Mouse (Mus musculus): ENCODE results near the gene Cldn2. TPM values are rescaled to one million over a fixed set of nuclear protein-coding genes. Genes with fewer than 3 reads are reported as not detected.

The Cldn2 gene
- total and polyA plus RNA-seq, 2 experiments: 22.4 to 59.2 TPM

DNA sequence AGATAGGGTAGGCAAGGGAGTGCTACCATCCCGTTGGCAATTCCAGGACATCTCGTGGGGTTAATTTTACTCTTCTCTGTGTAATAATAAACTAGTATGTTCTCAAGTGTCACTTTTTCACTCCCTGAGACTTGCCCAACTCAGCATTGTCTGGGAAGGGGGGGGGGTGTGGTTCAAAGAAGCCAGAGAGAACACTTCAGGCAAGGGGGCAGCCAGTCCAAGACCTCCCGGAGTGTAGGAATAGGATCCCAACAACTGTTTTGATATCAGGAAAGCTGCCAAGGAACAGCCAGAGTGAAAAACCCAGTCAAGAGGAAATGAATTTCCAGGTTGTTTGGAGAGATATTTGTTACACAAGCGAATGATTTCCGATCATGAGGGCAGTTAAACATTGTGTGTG is 14.6 kb downstream of the Cldn2 start:
- WGBS: 37% methylated on average over 5 of the region's 5 CpGs
- TF ChIP-seq POLR2A (IDR thresholded peaks at IDR 0.05; ENCODE audit: extremely low read depth, insufficient read depth, low read length): no peak
- no peak for TF ChIP-seq CTCF (IDR thresholded peaks at IDR 0.05; ENCODE audit: low read depth, low read length)

DNA sequence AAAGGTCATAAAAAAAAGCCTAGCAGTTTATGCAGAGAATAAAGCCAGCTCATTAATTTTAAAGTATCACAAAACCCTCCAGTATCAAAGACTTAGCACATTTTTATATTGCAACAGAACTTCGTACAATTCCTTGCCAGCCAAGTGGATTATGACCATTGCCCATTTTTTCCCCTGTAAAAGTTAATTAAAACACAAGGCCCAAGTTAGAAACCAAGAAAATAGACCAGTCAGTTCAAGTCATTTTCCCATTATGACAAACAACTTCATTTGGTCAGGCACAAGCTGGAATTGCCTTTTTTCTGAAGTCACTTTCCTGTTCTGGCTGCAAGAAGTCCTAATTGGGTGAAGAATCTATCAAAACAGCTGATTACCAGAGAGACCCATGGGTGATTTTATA is 24.8 kb downstream of the Cldn2 start:
- no peak overlapping the region for H3K9ac ChIP-seq (ENCODE audit: low read depth, low read length)
- no peaks in the 10 kb centered on the region for H3K27me3 ChIP-seq (ENCODE audit: control insufficient read depth, insufficient read depth, low read length)
- DNase-seq (ENCODE audit: extremely low read depth, low read depth, low spot score): peak; percentile 27
- no peak overlapping the region for H3K27ac ChIP-seq (replicated peaks; ENCODE audit: insufficient read depth, low read depth, low read length)
- no peaks in the 10 kb centered on the region for H3K4me1 ChIP-seq (ENCODE audit: control insufficient read depth, insufficient read depth, low read length)
- H3K36me3 ChIP-seq (ENCODE audit: control insufficient read depth, insufficient read depth, low read length): no peaks in the 10 kb centered on the region
- H3K79me2 ChIP-seq (ENCODE audit: control insufficient read depth, insufficient read depth, low read length): no peaks in the 10 kb centered on the region
- no peak overlapping the region for H3K4me3 ChIP-seq (ENCODE audit: insufficient read depth, low read depth, low read length)
- no peak for TF ChIP-seq POLR2A (IDR thresholded peaks at IDR 0.05; ENCODE audit: extremely low read depth, insufficient read depth, low read length)
- no peak for TF ChIP-seq CTCF (IDR thresholded peaks at IDR 0.05; ENCODE audit: low read depth, low read length)
- 29% methylated on average over 1 of the region's 1 CpGs for WGBS

More for the DNA sequence above, 14.6 kb downstream of the Cldn2 start:
- H3K27me3 ChIP-seq (ENCODE audit: control insufficient read depth, insufficient read depth, low read length): no peaks in the 10 kb centered on the region
- H3K4me3 ChIP-seq (ENCODE audit: insufficient read depth, low read depth, low read length): no peak overlapping the region
- H3K36me3 ChIP-seq (ENCODE audit: control insufficient read depth, insufficient read depth, low read length): no peaks in the 10 kb centered on the region; the same call in 1 of the 2 replicates
- H3K79me2 ChIP-seq (ENCODE audit: control insufficient read depth, insufficient read depth, low read length): peaks cover 3% of the 10 kb centered on the region; the same call in 1 of the 2 replicates
- H3K27ac ChIP-seq (replicated peaks; ENCODE audit: insufficient read depth, low read depth, low read length): no peak overlapping the region
- H3K4me1 ChIP-seq (ENCODE audit: control insufficient read depth, insufficient read depth, low read length): 0 out of 2 replicates have a peak, but pooled peaks cover 3% of the 10 kb centered on the region
- H3K9ac ChIP-seq (ENCODE audit: low read depth, low read length): no peak overlapping the region
- DNase-seq (ENCODE audit: extremely low read depth, low read depth, low spot score): no peak

- DNase-seq (ENCODE audit: extremely low read depth, low read depth, low spot score): no peak
- Histone ChIP-seq H3K36me3 (ENCODE audit: control insufficient read depth, insufficient read depth, low read length) (no peaks in the 10 kb centered on the region), H3K27ac (replicated peaks; ENCODE audit: insufficient read depth, low read depth, low read length) (no peak overlapping the region), H3K4me1 (ENCODE audit: control insufficient read depth, insufficient read depth, low read length) (no peaks in the 10 kb centered on the region), H3K4me3 (ENCODE audit: insufficient read depth, low read depth, low read length) (no peak overlapping the region), H3K9ac (ENCODE audit: low read depth, low read length) (no peak overlapping the region), H3K79me2 (ENCODE audit: control insufficient read depth, insufficient read depth, low read length) (no peaks in the 10 kb centered on the region), H3K27me3 (ENCODE audit: control insufficient read depth, insufficient read depth, low read length) (no peaks in the 10 kb centered on the region)
- 86% methylated on average over 4 of the region's 4 CpGs for WGBS
- TF ChIP-seq CTCF (IDR thresholded peaks at IDR 0.05; ENCODE audit: low read depth, low read length): no peak
- TF ChIP-seq POLR2A (IDR thresholded peaks at IDR 0.05; ENCODE audit: extremely low read depth, insufficient read depth, low read length): no peak
Observed at GRCm38 (mm10) chrX:139826926-139827325, 26.3 kb downstream of the Cldn2 start.

- Histone ChIP-seq H3K27ac (replicated peaks; ENCODE audit: insufficient read depth, low read depth, low read length) (no peak overlapping the region), H3K36me3 (ENCODE audit: control insufficient read depth, insufficient read depth, low read length) (no peaks in the 10 kb centered on the region), H3K9ac (ENCODE audit: low read depth, low read length) (no peak overlapping the region), H3K4me3 (ENCODE audit: insufficient read depth, low read depth, low read length) (no peak overlapping the region), H3K27me3 (ENCODE audit: control insufficient read depth, insufficient read depth, low read length) (no peaks in the 10 kb centered on the region), H3K79me2 (ENCODE audit: control insufficient read depth, insufficient read depth, low read length) (no peaks in the 10 kb centered on the region), H3K4me1 (ENCODE audit: control insufficient read depth, insufficient read depth, low read length) (no peaks in the 10 kb centered on the region)
- WGBS: 89% methylated on average over 6 of the region's 6 CpGs
- TF ChIP-seq POLR2A (IDR thresholded peaks at IDR 0.05; ENCODE audit: extremely low read depth, insufficient read depth, low read length): no peak
- no peak for TF ChIP-seq CTCF (IDR thresholded peaks at IDR 0.05; ENCODE audit: low read depth, low read length)
- DNase-seq (ENCODE audit: extremely low read depth, low read depth, low spot score): no peak
Observed at GRCm38 (mm10) chrX:139828363-139829092, 27.9 kb downstream of the Cldn2 start.

DNA sequence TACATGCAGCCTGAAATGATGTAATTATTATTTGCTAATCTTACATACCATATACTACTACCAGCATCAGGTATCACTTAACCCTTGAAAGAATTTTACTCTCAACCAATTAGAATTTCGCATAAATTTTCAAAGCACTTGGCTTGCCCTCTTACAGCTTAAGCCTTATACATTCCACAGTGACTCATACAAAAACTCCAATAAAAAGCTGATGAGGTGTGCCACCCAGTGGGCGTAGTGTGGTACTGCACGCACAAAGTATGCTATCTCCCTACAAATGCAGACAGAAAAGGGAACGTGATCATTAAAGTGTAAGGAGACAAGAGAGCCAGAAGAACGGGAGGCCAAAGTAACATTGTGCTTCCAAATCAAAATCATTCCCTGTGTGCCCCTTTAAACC is 31.8 kb downstream of the Cldn2 start:
- Histone ChIP-seq H3K4me1 (ENCODE audit: control insufficient read depth, insufficient read depth, low read length) (no peaks in the 10 kb centered on the region), H3K27me3 (ENCODE audit: control insufficient read depth, insufficient read depth, low read length) (no peaks in the 10 kb centered on the region), H3K36me3 (ENCODE audit: control insufficient read depth, insufficient read depth, low read length) (no peaks in the 10 kb centered on the region), H3K9ac (ENCODE audit: low read depth, low read length) (no peak overlapping the region), H3K27ac (replicated peaks; ENCODE audit: insufficient read depth, low read depth, low read length) (no peak overlapping the region), H3K79me2 (ENCODE audit: control insufficient read depth, insufficient read depth, low read length) (no peaks in the 10 kb centered on the region), H3K4me3 (ENCODE audit: insufficient read depth, low read depth, low read length) (no peak overlapping the region)
- TF ChIP-seq POLR2A (IDR thresholded peaks at IDR 0.05; ENCODE audit: extremely low read depth, insufficient read depth, low read length) (no peak), CTCF (IDR thresholded peaks at IDR 0.05; ENCODE audit: low read depth, low read length) (peak; percentile 53)
- DNase-seq (ENCODE audit: extremely low read depth, low read depth, low spot score): peak; percentile 45
- WGBS: 8% methylated on average over 5 of the region's 5 CpGs

DNA sequence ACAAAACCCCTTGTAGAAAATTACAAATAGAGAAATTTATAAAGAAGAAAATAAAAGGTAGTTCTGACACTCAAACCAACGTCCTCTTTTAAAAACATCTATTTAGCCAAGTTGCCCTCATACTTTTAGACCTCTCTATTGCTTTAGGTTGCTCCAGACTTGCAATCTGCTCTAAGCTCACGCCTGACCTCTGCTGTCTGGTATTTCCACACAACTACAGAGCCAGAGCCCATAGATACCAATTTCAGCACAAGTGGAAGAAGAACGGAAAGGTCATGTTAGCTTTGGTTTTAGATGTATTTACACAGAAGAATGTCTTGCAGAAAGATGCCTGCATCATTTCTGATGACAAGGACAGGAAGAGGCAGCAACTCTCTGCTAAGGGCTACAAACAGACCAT is 38.4 kb downstream of the Cldn2 start:
- no peak for DNase-seq (ENCODE audit: extremely low read depth, low read depth, low spot score)
- Histone ChIP-seq H3K27me3 (ENCODE audit: control insufficient read depth, insufficient read depth, low read length) (no peaks in the 10 kb centered on the region), H3K4me3 (ENCODE audit: insufficient read depth, low read depth, low read length) (no peak overlapping the region), H3K27ac (replicated peaks; ENCODE audit: insufficient read depth, low read depth, low read length) (no peak overlapping the region), H3K36me3 (ENCODE audit: control insufficient read depth, insufficient read depth, low read length) (no peaks in the 10 kb centered on the region), H3K79me2 (ENCODE audit: control insufficient read depth, insufficient read depth, low read length) (no peaks in the 10 kb centered on the region), H3K4me1 (ENCODE audit: control insufficient read depth, insufficient read depth, low read length) (no peaks in the 10 kb centered on the region), H3K9ac (ENCODE audit: low read depth, low read length) (no peak overlapping the region)
- TF ChIP-seq CTCF (IDR thresholded peaks at IDR 0.05; ENCODE audit: low read depth, low read length): no peak
- no peak for TF ChIP-seq POLR2A (IDR thresholded peaks at IDR 0.05; ENCODE audit: extremely low read depth, insufficient read depth, low read length)
- WGBS: 26% methylated on average over 3 of the region's 3 CpGs
